Mouse (Mus musculus) embryonic facial prominence, embryonic 13.5 days (tissue): ENCODE measurements at regions not wholly inside any gene's neighbourhood (a gene's known extent, or its start where the extent isn't known, plus 50 kb on each side); places are given as distances from the start of the nearest gene placed in this dataset. TPM values are rescaled to one million over a fixed set of nuclear protein-coding genes. Genes with fewer than 3 reads are reported as not detected.

ENCODE experiments used
- ATAC-seq: fragments of 200-750 bp; cut with Nextera tagmentation; 2 replicates; pipeline ENCODE4 v1.8.0; 2017; ENCODE audit warnings: low read depth; ENCODE audit not compliant: insufficient number of reproducible peaks, insufficient read depth, low FRiP score, low TSS enrichment
- H3K27ac ChIP-seq: fragments of 300-500 bp; sonication (generic); 2 replicates; pipeline ENCODE4 v1.5.1; 2015; ENCODE audit warnings: moderate library complexity, mild to moderate bottlenecking, inconsistent platforms
- H3K27me3 ChIP-seq: fragments of 300-500 bp; sonication (generic); 2 replicates; pipeline ENCODE4 v1.6.1; 2015; ENCODE audit warnings: mild to moderate bottlenecking, inconsistent platforms
- H3K36me3 ChIP-seq: fragments of 300-500 bp; sonication (generic); 2 replicates; pipeline ENCODE4 v1.6.1; 2015; ENCODE audit warnings: mild to moderate bottlenecking, inconsistent platforms
- H3K4me1 ChIP-seq: fragments of 300-500 bp; sonication (generic); 2 replicates; pipeline ENCODE4 v1.6.1; 2015; ENCODE audit warnings: inconsistent platforms
- H3K4me2 ChIP-seq: fragments of 300-500 bp; sonication (generic); 2 replicates; pipeline ENCODE4 v1.6.1; 2015; ENCODE audit warnings: moderate library complexity, mild to moderate bottlenecking, inconsistent platforms
- H3K4me3 ChIP-seq: fragments of 300-500 bp; sonication (generic); 2 replicates; pipeline ENCODE4 v1.5.1; 2015; ENCODE audit warnings: mild to moderate bottlenecking, inconsistent platforms
- H3K9ac ChIP-seq: fragments of 300-500 bp; sonication (generic); 2 replicates; pipeline ENCODE4 v1.6.1; 2015; ENCODE audit warnings: mild to moderate bottlenecking, inconsistent platforms
- H3K9me3 ChIP-seq: fragments of 300-500 bp; sonication (generic); 2 replicates; pipeline ENCODE4 v1.6.1; 2016; ENCODE audit warnings: inconsistent platforms
- WGBS: fragments of 180-500 bp; shearing (Covaris S2); methylation state at CpG from one replicate; pipeline ENCODE4 v1.1.7; 2015; ENCODE audit warnings: mixed read lengths; 5-methylcytosine and 5-hydroxymethylcytosine counted together
- microRNA-seq: library from miRNA; unstranded; fragments of <30 nt; microRNA quantifications from one replicate; pipeline ENCODE4, GENCODE M21; 2016

DNA sequence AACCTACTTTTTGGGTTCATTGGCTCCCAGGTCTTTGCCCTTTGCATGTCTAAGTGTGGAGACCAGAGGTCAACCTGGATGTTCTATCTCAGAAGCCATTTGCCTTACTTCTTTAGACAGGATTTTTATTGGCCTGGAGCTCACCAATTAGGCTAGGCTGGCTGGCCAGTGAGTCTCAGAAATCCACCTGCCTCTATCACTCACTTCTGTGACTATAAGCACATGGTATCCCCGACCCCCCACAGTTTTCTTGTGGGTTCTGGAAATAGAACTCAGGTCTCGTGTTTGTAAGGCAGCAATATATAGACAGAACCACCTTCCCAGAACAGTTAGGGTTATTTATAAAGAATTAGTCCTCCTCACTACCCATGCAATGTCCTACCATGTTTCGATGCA is 60.9 kb upstream of the Ankrd50 start:
- Histone ChIP-seq H3K4me1 (peaks cover 9% of the 10 kb centered on the region; the same call in 1 of the 2 replicates), H3K36me3 (no peaks in the 10 kb centered on the region), H3K4me3 (no peak overlapping the region), H3K9me3 (no peaks in the 10 kb centered on the region), H3K4me2 (no peak overlapping the region), H3K27ac (no peak overlapping the region), H3K27me3 (no peaks in the 10 kb centered on the region), H3K9ac (no peak overlapping the region)
- no peak for ATAC-seq
- 82% methylated on average over 3 of the region's 3 CpGs for WGBS

DNA sequence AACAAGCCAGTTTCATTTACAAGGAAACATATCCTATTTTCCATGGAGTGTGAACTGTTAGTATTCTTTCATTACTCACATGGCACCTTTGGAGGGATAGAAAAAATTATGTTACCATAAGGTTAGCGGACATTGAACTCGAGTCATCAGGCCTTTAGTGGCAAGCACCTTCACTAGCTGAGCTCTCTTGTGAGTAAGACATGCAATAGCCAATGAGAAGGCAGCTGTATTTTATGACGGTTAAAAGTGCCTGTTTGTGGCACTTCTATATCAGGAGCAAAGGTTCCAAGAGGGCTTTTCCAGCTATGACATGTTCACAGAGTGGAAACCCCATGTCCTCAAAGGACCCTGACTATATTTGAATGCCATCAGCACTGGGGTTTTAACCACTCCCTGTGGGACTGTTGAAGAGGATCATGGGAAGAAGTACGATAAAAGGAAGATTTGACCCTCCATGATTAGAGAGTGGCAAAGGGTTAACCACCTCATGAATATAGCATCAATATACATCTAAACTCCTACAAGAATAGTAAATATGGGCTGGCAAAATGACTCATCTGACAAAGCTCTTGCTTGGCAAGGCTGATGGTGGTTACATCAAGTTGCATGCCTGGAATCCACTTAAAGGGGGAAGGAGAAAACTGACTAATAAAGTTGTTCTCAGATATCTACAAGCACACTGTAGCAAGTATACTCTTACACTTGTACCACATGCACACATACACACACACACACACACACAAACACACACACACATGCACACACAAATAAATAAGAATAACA is 60.3 kb upstream of the Ankrd50 start:
- Histone ChIP-seq H3K27ac (no peak overlapping the region), H3K27me3 (no peaks in the 10 kb centered on the region), H3K9ac (no peak overlapping the region), H3K4me2 (no peak overlapping the region), H3K36me3 (no peaks in the 10 kb centered on the region), H3K9me3 (no peaks in the 10 kb centered on the region), H3K4me1 (peaks cover 9% of the 10 kb centered on the region; the same call in 1 of the 2 replicates), H3K4me3 (no peak overlapping the region)
- WGBS, result 88% methylated on average over 4 of the region's 4 CpGs
- ATAC-seq, result no peak

DNA sequence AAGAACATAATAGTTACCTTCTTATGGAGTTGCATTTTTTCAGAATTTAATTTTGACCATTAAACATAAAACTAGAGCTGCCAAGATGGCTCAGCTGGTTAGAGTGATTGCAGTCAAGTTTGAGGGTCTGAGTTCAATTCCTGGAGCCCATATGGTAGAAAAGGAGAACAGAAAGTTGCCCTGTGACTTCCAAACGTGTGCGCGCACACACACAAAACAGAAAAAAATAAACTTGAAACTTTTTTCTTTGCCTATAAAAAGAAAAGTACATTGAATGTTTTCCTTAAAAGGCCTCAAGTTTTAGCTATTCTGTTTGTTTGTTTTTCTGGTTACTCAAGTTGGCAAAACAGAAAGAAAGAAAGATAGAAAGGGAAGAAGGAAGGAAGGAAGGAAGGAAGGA is 59.2 kb upstream of the Ankrd50 start:
- WGBS, result 93% methylated on average over 3 of the region's 3 CpGs

DNA sequence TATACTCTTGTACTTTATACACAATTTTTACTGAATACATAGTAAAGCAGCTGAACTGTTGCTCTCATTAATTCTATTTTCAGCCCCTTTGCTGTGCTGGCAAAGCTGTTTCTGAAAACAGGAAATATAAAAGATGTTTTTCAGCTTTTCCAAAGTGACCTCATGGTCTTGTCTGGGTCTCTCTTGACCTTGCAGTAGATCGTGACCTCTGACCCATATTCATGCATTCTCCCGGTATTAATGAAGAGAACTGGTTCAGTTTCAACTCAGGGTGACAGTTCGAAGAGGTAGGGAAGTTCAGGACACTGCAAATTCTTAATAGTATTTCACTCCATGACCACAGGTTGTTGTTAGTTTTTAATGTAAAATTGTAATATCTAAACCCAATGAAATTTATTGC is 56.7 kb upstream of the Ankrd50 start:
- ATAC-seq, result no peak
- no peak overlapping the region for H3K4me2 ChIP-seq
- no peaks in the 10 kb centered on the region for H3K27me3 ChIP-seq
- peaks cover 9% of the 10 kb centered on the region; the same call in 1 of the 2 replicates for H3K4me1 ChIP-seq
- H3K4me3 ChIP-seq, result no peak overlapping the region
- H3K9ac ChIP-seq, result no peak overlapping the region
- H3K9me3 ChIP-seq, result no peaks in the 10 kb centered on the region
- H3K36me3 ChIP-seq, result no peaks in the 10 kb centered on the region
- no peak overlapping the region for H3K27ac ChIP-seq
- WGBS, result 49% methylated on average over 3 of the region's 3 CpGs

More for the DNA sequence above, 59.2 kb upstream of the Ankrd50 start:
- Histone ChIP-seq H3K9me3 (no peaks in the 10 kb centered on the region), H3K4me2 (no peak overlapping the region), H3K27ac (no peak overlapping the region), H3K4me3 (no peak overlapping the region), H3K9ac (no peak overlapping the region), H3K27me3 (no peaks in the 10 kb centered on the region), H3K4me1 (peaks cover 9% of the 10 kb centered on the region; the same call in 1 of the 2 replicates), H3K36me3 (no peaks in the 10 kb centered on the region)
- ATAC-seq, result no peak

DNA sequence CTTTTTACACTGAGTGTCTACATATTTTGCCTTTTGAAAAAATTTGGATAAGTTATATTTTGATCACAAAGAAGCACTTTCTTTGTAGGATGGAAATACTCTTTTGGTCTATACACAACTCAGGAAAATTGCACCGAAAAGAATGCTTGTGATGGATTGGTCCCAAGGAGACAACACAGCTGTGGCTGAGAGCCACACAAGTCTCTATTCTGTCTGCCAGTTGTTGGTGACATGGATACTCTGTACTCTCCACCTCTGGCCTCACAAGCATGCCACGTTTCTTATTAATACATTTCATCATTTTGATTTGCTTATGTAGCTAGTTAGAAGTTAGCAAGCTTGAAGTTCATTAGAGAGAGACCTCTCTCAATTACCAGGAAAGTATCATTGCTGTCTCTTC is 53.7 kb upstream of the Ankrd50 start:
- no peak for ATAC-seq
- peaks cover 7% of the 10 kb centered on the region; the same call in 1 of the 2 replicates for H3K4me1 ChIP-seq
- H3K9me3 ChIP-seq, result no peaks in the 10 kb centered on the region
- H3K36me3 ChIP-seq, result no peaks in the 10 kb centered on the region
- H3K4me3 ChIP-seq, result no peak overlapping the region
- 68% methylated on average over 2 of the region's 2 CpGs for WGBS
- H3K4me2 ChIP-seq, result no peak overlapping the region
- no peak overlapping the region for H3K27ac ChIP-seq
- no peak overlapping the region for H3K9ac ChIP-seq
- no peaks in the 10 kb centered on the region for H3K27me3 ChIP-seq

GRCm38 (mm10) chr3:38537770-38538169 is 53.1 kb upstream of the Ankrd50 start:
- Histone ChIP-seq H3K4me1 (peaks cover 7% of the 10 kb centered on the region; the same call in 1 of the 2 replicates), H3K27me3 (no peaks in the 10 kb centered on the region), H3K36me3 (no peaks in the 10 kb centered on the region), H3K27ac (no peak overlapping the region), H3K4me3 (no peak overlapping the region), H3K4me2 (no peak overlapping the region), H3K9me3 (no peaks in the 10 kb centered on the region), H3K9ac (no peak overlapping the region)
- ATAC-seq, result no peak

Small RNA genes lying in the stretch of these regions (microRNA-seq; reads per million reads assigned to microRNA genes)
- not detected for gene Gm24462
